Mouse (Mus musculus) liver, embryonic 14.5 days (tissue): ENCODE results near the gene Hmx2. TPM values are rescaled to one million over a fixed set of nuclear protein-coding genes. Genes with fewer than 3 reads are reported as not detected.

Source experiments
- ATAC-seq: fragments of 200-750 bp; cut with Nextera tagmentation; 2 replicates; pipeline ENCODE4 v1.8.0; 2017; ENCODE audit warnings: moderate number of reproducible peaks, mild to moderate bottlenecking, moderate library complexity; ENCODE audit not compliant: insufficient read depth
- DNase-seq, 3 experiments: peaks; one replicate each; pipeline ENCODE4 v3.0.0-alpha.2; 2012 to 2013; ENCODE audit warnings: low read depth in 3 of 3, low spot score in 3 of 3
- H3K27ac ChIP-seq: fragments of 300-500 bp; sonication (generic); 2 replicates; pipeline ENCODE4 v1.5.1; 2014; ENCODE audit warnings: moderate library complexity, mild to moderate bottlenecking, control low read depth, inconsistent platforms
- H3K27me3 ChIP-seq: fragments of 300-500 bp; sonication (generic); 2 replicates; pipeline ENCODE4 v1.6.1; 2014; ENCODE audit warnings: mild to moderate bottlenecking, low read length, moderate library complexity; ENCODE audit not compliant: control insufficient read depth, insufficient read depth
- H3K36me3 ChIP-seq: fragments of 300-500 bp; sonication (generic); replicated peaks from 2 replicates; pipeline ENCODE4 v1.6.1; 2014; ENCODE audit warnings: low read depth; ENCODE audit not compliant: control insufficient read depth, insufficient read depth
- H3K4me1 ChIP-seq, 2 experiments: fragments of 200-500 bp in 1 of 2; fragments of 300-500 bp in 1 of 2; sonication (generic) in 1 of 2; replicated peaks; 2 replicates each; pipeline ENCODE4 v1.6.1; 2012 to 2014; ENCODE audit warnings: antibody characterized with exemption in 1 of 2, inconsistent platforms in 1 of 2, low read length in 1 of 2; ENCODE audit not compliant: control insufficient read depth in 2 of 2, insufficient read depth in 2 of 2
- H3K4me2 ChIP-seq: fragments of 300-500 bp; sonication (generic); 2 replicates; pipeline ENCODE4 v1.6.1; 2014; ENCODE audit warnings: low read depth, mild to moderate bottlenecking, control low read depth, moderate library complexity
- H3K4me3 ChIP-seq, 2 experiments: fragments of 200-500 bp in 1 of 2; fragments of 300-500 bp in 1 of 2; sonication (generic) in 1 of 2; 2 replicates each; pipeline ENCODE4 v1.5.1; 2012 to 2014; ENCODE audit warnings: low read depth in 2 of 2, low read length in 2 of 2, mild to moderate bottlenecking in 2 of 2, control low read depth in 1 of 2, inconsistent platforms in 1 of 2, moderate library complexity in 1 of 2; ENCODE audit not compliant: insufficient read depth in 1 of 2
- H3K9ac ChIP-seq: fragments of 300-500 bp; sonication (generic); replicated peaks from 2 replicates; pipeline ENCODE4 v1.6.1; 2014; ENCODE audit warnings: mild to moderate bottlenecking, control low read depth, moderate library complexity
- H3K9me3 ChIP-seq: fragments of 300-500 bp; sonication (generic); 2 replicates; pipeline ENCODE4 v1.6.1; 2016; ENCODE audit warnings: low read length, mixed read lengths; ENCODE audit not compliant: control insufficient read depth
- CTCF ChIP-seq: IDR thresholded peaks from 2 replicates; pipeline ENCODE4 v1.5.1; 2016; ENCODE audit warnings: antibody characterized with exemption, low read depth, control low read depth
- EP300 ChIP-seq: IDR thresholded peaks from 2 replicates; pipeline ENCODE4 v1.6.1; 2016; ENCODE audit warnings: antibody characterized with exemption, low read depth
- WGBS: fragments of 180-500 bp; shearing (Covaris S2); extraction: QIAGEN DNeasy Blood & Tissue Kit; methylation state at CpG from one replicate; pipeline ENCODE4 v1.1.7; 2014; ENCODE audit not compliant: insufficient replicate concordance; 5-methylcytosine and 5-hydroxymethylcytosine counted together
- polyA plus RNA-seq, 2 experiments: library from polyadenylated mRNA; depleted of rRNA in 1 of 2; stranded (reverse) in 1 of 2; unstranded in 1 of 2; fragments of >200 nt; fragmentation: Nextera tagmentation in 1 of 2; extraction: Ambion mirVana in 1 of 2; gene quantifications; 2 replicates each; pipeline versions ENCODE4 v1.2.1 to v1.2.3; 2012 to 2014

Gene Hmx2
- polyA plus RNA-seq, 2 experiments: not detected

DNA sequence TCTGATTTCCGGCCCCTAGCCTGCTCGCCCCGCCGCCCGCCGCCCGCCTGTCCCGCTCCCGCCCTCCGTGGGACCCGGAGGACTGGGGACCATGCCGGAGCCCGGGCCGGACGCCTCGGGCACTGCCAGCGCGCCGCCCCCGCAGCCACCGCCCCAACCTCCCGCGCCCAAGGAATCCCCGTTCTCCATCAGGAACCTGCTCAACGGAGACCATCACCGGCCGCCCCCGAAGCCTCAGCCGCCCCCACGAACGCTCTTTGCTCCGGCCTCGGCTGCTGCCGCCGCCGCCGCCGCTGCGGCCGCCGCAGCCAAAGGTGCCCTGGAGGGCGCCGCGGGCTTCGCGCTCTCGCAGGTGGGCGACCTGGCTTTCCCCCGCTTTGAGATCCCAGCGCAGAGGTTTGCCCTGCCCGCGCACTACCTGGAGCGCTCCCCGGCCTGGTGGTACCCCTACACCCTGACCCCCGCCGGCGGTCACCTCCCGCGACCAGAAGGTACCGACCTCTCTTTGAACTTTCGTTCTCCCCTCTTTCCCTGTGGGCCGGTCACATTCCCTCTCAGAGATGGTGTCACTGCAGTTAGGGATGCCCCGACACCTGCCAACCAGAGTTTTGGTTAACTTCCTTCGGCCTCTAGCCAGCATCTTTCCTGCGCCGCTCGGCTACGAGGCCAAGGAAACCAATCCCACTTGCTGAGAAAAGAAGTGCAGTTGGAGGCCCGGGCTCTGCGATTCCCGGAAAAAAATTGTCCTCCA, 5.5 kb upstream of the Hmx2 start:
- DNase-seq: no peak
- Histone ChIP-seq H3K4me2 (peak overlapping the region; percentile 31; the same call in 1 of the 2 replicates), H3K27ac (no peak overlapping the region), H3K4me1 (no peaks in the 10 kb centered on the region), H3K36me3 (no peaks in the 10 kb centered on the region), H3K9ac (no peak overlapping the region), H3K4me3 (peak overlapping the region in 1 of 2 experiments; percentile 26; a peak in 2 of 4 replicates), H3K9me3 (no peaks in the 10 kb centered on the region), H3K27me3 (peaks cover 85% of the 10 kb centered on the region)
- TF ChIP-seq EP300 (no peak), CTCF (no peak)
- no peak for ATAC-seq
- WGBS: 1% methylated on average over 69 of the region's 71 CpGs

DNA sequence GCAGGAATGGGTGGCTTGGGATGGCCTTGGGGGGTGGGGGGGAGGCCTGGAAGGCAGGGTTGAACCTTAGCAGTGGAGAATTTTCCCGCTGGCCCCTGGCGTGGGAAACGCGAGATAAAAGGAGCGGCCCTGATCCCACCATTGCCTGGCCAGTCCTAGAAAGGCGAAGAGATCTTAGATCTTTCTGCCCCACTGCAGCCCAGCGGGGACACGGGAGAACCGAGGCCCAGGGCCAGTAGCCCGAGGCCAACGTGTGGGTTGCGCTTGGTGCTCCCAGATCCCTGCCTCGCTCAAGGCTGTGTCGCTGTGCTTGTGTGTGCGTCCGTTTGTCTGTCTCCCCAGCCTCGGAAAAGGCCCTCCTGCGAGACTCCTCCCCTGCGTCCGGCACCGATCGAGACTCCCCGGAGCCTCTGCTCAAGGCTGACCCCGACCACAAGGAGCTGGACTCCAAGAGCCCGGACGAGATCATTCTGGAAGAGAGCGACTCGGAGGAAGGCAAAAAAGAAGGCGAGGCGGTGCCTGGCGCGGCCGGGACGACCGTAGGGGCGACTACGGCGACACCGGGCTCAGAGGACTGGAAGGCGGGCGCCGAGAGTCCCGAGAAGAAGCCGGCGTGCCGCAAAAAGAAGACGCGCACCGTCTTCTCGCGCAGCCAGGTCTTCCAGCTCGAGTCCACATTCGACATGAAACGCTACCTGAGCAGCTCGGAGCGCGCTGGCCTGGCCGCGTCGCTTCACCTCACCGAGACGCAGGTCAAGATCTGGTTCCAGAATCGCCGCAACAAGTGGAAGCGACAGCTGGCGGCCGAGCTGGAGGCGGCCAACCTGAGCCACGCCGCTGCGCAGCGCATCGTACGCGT, 4.7 kb upstream of the Hmx2 start:
- Histone ChIP-seq H3K4me1 (no peaks in the 10 kb centered on the region), H3K9ac (no peak overlapping the region), H3K4me2 (0 out of 2 replicates have a peak overlapping the region, but pooled peaks have one; percentile 31), H3K4me3 (peak overlapping the region in 1 of 2 experiments; percentile 26; a peak in 1 of 4 replicates), H3K27ac (no peak overlapping the region), H3K36me3 (no peaks in the 10 kb centered on the region), H3K27me3 (peaks cover 89% of the 10 kb centered on the region), H3K9me3 (no peaks in the 10 kb centered on the region)
- TF ChIP-seq CTCF: no peak
- no peak for TF ChIP-seq EP300
- DNase-seq (no peak), ATAC-seq (no peak)
- WGBS: under 1% methylated on average over 67 of the region's 75 CpGs

DNA sequence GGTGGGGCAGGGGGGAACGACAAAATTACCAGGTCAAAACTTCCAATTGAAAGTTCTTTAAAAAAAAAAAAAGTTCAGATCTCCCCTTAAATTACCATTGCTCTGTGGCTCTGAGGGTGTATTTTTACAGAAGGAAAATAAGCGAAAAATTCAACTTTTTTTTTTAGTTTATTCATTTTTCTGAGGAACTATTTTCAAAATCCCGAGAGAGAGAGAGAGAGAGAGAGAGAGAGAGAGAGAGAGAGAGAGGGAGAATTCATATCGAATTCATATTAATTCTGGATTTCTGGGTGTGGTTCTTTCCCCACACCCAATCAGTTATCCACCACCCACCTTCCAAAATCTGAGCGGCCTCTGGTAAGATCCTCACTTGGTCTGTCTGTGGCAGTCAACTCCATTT, 3.7 kb upstream of the Hmx2 start:
- Histone ChIP-seq H3K4me1 (no peaks in the 10 kb centered on the region), H3K36me3 (no peaks in the 10 kb centered on the region), H3K9me3 (no peaks in the 10 kb centered on the region), H3K9ac (no peak overlapping the region), H3K4me3 (no peak overlapping the region), H3K27me3 (peaks cover 98% of the 10 kb centered on the region), H3K27ac (no peak overlapping the region), H3K4me2 (no peak overlapping the region)
- ATAC-seq (no peak), DNase-seq (no peak)
- WGBS: 1% methylated on average over 5 of the region's 5 CpGs
- TF ChIP-seq EP300 (no peak), CTCF (no peak)

DNA sequence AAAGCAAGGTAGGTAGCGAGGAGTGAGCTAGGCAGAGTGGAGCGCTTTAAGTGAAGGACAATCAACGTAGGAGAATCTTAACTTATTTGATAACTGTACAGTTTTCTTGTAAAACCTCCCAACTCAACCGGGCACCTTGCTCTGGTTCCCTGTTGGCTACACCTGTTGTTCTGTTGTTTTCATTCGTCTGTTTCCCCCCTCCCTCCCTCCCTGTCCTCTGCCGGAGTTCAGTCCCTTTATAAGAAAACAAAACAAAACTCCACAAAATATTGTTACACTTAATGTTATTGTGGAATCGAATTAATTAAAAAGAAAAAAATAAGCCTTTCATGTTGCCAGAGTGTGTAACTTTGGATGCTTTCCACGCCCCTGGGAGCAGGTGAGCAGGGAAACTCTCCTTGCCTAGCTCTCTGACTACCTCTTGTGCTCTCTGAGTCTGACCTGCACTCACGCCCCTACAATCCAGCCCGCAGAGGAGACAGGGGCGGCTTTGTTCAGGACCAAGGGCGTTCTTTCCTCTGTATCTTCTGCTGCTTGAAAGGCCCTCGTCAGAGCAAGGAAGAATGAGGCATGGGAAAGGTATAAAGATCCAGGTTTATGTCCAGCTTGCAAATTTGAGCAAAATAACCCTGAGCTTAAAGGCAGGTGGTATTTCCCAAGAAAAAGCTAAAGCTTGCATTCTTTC, 2.7 kb upstream of the Hmx2 start:
- TF ChIP-seq CTCF (no peak), EP300 (no peak)
- H3K36me3 ChIP-seq: no peaks in the 10 kb centered on the region
- H3K9me3 ChIP-seq: no peaks in the 10 kb centered on the region
- H3K27ac ChIP-seq: no peak overlapping the region
- ATAC-seq (no peak), DNase-seq (no peak)
- H3K9ac ChIP-seq: no peak overlapping the region
- no peaks in the 10 kb centered on the region for H3K4me1 ChIP-seq
- H3K4me3 ChIP-seq: no peak overlapping the region
- 3% methylated on average over 13 of the region's 13 CpGs for WGBS
- no peak overlapping the region for H3K4me2 ChIP-seq
- peaks cover 99% of the 10 kb centered on the region for H3K27me3 ChIP-seq
